Mouse (Mus musculus) cerebral cortex, adult 2 months (tissue): ENCODE data around the gene Id1.

ENCODE experiments used
- WGBS: fragments of 180-500 bp; shearing (Covaris S2); methylation state at CpG from one replicate; pipeline ENCODE4 v1.1.7; 2018; 5-methylcytosine and 5-hydroxymethylcytosine counted together

Gene Id1

GRCm38 (mm10) chr2:152783241-152783640 is 47.2 kb downstream of the Id1 start:
- 70% methylated on average over 5 of the region's 5 CpGs for WGBS

- 90% methylated on average over 8 of the region's 8 CpGs for WGBS
Measured at GRCm38 (mm10) chr2:152784640-152785039, 48.6 kb downstream of the Id1 start.

DNA sequence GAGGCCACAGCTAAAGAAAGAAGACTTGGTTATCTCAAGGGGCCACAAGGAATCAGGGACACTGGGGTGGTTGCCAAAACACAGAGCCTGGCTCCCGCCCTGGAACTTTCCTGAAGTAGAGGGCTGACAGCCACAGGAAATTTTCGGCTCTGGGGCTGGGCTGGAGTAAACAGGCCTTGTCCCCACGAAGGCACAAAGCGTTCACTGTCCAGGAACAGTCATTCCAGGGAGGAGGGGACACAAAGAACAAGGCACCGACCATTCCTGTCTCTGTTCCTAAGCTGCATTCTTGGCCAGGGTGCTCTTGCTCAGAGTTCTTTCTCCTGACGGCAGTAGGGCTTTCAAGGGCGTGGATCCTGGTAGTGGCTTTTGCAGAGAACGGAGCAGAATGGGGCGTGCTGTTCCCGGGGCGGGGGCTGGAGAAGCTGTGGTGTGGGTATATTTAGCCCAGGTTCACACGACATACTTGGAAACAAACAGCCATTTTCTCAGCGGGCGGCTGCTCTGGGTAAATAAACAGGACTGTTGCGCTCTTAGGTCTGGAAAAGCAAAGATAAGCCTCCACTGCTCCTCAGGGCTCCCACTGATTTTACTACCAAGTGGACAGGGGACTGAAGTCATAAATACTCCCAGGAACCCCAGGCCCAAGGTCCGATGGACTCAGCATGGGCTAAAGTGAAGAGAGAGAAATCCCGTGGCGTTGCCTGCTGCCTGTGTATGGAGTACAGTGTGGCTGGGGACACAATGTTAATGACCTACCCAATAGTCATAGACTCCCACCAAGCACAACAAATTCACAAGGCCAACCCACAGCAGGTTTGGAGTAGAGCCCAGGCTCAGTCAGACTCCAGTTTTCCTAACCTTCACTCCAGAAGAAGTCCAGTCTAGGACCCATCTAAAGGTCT is 49.6 kb downstream of the Id1 start:
- 12% methylated on average over 18 of the region's 18 CpGs for WGBS
